Mouse (Mus musculus): Measurements from ENCODE around the gene Lama1. TPM values are rescaled to one million over a fixed set of nuclear protein-coding genes. Genes with fewer than 3 reads are reported as not detected.

Lama1 gene
- polyA plus RNA-seq, 1 experiment from 2014 or later, result 4.7 TPM

- Histone ChIP-seq H3K27ac (0 out of 2 replicates have a peak overlapping the region, but pooled peaks have one; percentile 2), H3K9me3 (replicated peaks) (no peaks in the 10 kb centered on the region), H3K4me2 (peak overlapping the region; percentile 84), H3K4me3 (peak overlapping the region; percentile 66), H3K9ac (peak overlapping the region; percentile 83), H3K27me3 (0 out of 2 replicates have a peak, but pooled peaks cover 3% of the 10 kb centered on the region), H3K4me1 (peaks cover 44% of the 10 kb centered on the region), H3K36me3 (ENCODE audit: poor library complexity, severe bottlenecking) (no peaks in the 10 kb centered on the region)
- under 1% methylated on average over 29 of the region's 32 CpGs for WGBS
- ATAC-seq, result peak; percentile 75
Measured at GRCm38 (mm10) chr17:67697461-67697891, 417 bp downstream of the Lama1 start.

- Histone ChIP-seq H3K9ac (peak overlapping the region; percentile 83), H3K4me1 (peaks cover 44% of the 10 kb centered on the region), H3K36me3 (ENCODE audit: poor library complexity, severe bottlenecking) (no peaks in the 10 kb centered on the region), H3K27me3 (0 out of 2 replicates have a peak, but pooled peaks cover 3% of the 10 kb centered on the region), H3K9me3 (replicated peaks) (no peaks in the 10 kb centered on the region), H3K4me3 (peak overlapping the region; percentile 66), H3K27ac (peak overlapping the region; percentile 60), H3K4me2 (peak overlapping the region; percentile 84)
- WGBS, result under 1% methylated on average over 13 of the region's 13 CpGs
- peak; percentile 66 for ATAC-seq
Measured at GRCm38 (mm10) chr17:67698301-67698700, 1.2 kb downstream of the Lama1 start.

GRCm38 (mm10) chr17:67701761-67702160, 4.7 kb downstream of the Lama1 start:
- Histone ChIP-seq H3K4me3 (no peak overlapping the region), H3K4me2 (0 out of 2 replicates have a peak overlapping the region, but pooled peaks have one; percentile 10), H3K27me3 (no peaks in the 10 kb centered on the region), H3K27ac (no peak overlapping the region), H3K36me3 (ENCODE audit: poor library complexity, severe bottlenecking) (no peaks in the 10 kb centered on the region), H3K9me3 (replicated peaks) (no peaks in the 10 kb centered on the region), H3K9ac (no peak overlapping the region), H3K4me1 (peaks cover 42% of the 10 kb centered on the region)
- WGBS, result 8% methylated on average over 9 of the region's 9 CpGs
- no peak for ATAC-seq

GRCm38 (mm10) chr17:67702941-67703340, 5.9 kb downstream of the Lama1 start:
- Histone ChIP-seq H3K27ac (no peak overlapping the region), H3K4me3 (no peak overlapping the region), H3K4me2 (no peak overlapping the region), H3K9ac (no peak overlapping the region), H3K27me3 (no peaks in the 10 kb centered on the region), H3K4me1 (peaks cover 38% of the 10 kb centered on the region), H3K36me3 (ENCODE audit: poor library complexity, severe bottlenecking) (no peaks in the 10 kb centered on the region), H3K9me3 (replicated peaks) (no peaks in the 10 kb centered on the region)
- 46% methylated on average over 3 of the region's 3 CpGs for WGBS
- ATAC-seq, result no peak

- H3K4me1 ChIP-seq, result peaks cover 34% of the 10 kb centered on the region
- 90% methylated on average over 10 of the region's 10 CpGs for WGBS
- H3K27me3 ChIP-seq, result no peaks in the 10 kb centered on the region
- H3K36me3 ChIP-seq (ENCODE audit: poor library complexity, severe bottlenecking), result no peaks in the 10 kb centered on the region
- no peak overlapping the region for H3K4me2 ChIP-seq
- no peaks in the 10 kb centered on the region for H3K9me3 ChIP-seq (replicated peaks)
- no peak overlapping the region for H3K4me3 ChIP-seq
- ATAC-seq, result no peak
- H3K9ac ChIP-seq, result no peak overlapping the region
- H3K27ac ChIP-seq, result no peak overlapping the region
Measured at GRCm38 (mm10) chr17:67705035-67705769, 8.1 kb downstream of the Lama1 start.

GRCm38 (mm10) chr17:67706372-67706771, 9.3 kb downstream of the Lama1 start:
- no peak for ATAC-seq
- H3K4me1 ChIP-seq, result peaks cover 29% of the 10 kb centered on the region
- H3K9me3 ChIP-seq (replicated peaks), result no peaks in the 10 kb centered on the region
- no peak overlapping the region for H3K9ac ChIP-seq
- H3K27ac ChIP-seq, result no peak overlapping the region
- no peak overlapping the region for H3K4me2 ChIP-seq
- H3K27me3 ChIP-seq, result no peaks in the 10 kb centered on the region
- WGBS, result 89% methylated on average over 5 of the region's 5 CpGs
- H3K4me3 ChIP-seq, result no peak overlapping the region
- H3K36me3 ChIP-seq (ENCODE audit: poor library complexity, severe bottlenecking), result no peaks in the 10 kb centered on the region

- no peak overlapping the region; the same call in 1 of the 2 replicates for H3K27ac ChIP-seq
- no peak overlapping the region for H3K4me2 ChIP-seq
- 81% methylated on average over 13 of the region's 13 CpGs for WGBS
- no peaks in the 10 kb centered on the region for H3K36me3 ChIP-seq (ENCODE audit: poor library complexity, severe bottlenecking)
- H3K9ac ChIP-seq, result no peak overlapping the region; the same call in 1 of the 2 replicates
- peaks cover 21% of the 10 kb centered on the region for H3K4me1 ChIP-seq
- H3K27me3 ChIP-seq, result no peaks in the 10 kb centered on the region
- no peaks in the 10 kb centered on the region for H3K9me3 ChIP-seq (replicated peaks)
- H3K4me3 ChIP-seq, result no peak overlapping the region
- ATAC-seq, result no peak
Measured at GRCm38 (mm10) chr17:67707793-67708364, 10.8 kb downstream of the Lama1 start.

GRCm38 (mm10) chr17:67710377-67710781, 13.3 kb downstream of the Lama1 start:
- WGBS, result 33% methylated on average over 6 of the region's 6 CpGs
- H3K27me3 ChIP-seq, result no peaks in the 10 kb centered on the region
- no peak overlapping the region for H3K4me2 ChIP-seq
- no peak overlapping the region for H3K9ac ChIP-seq
- H3K4me1 ChIP-seq, result peaks cover 21% of the 10 kb centered on the region
- no peaks in the 10 kb centered on the region for H3K9me3 ChIP-seq (replicated peaks)
- peak; percentile 55; the same call in 1 of the 2 replicates for ATAC-seq
- H3K4me3 ChIP-seq, result no peak overlapping the region
- H3K27ac ChIP-seq, result no peak overlapping the region
- H3K36me3 ChIP-seq (ENCODE audit: poor library complexity, severe bottlenecking), result no peaks in the 10 kb centered on the region

GRCm38 (mm10) chr17:67711361-67711760, 14.3 kb downstream of the Lama1 start:
- WGBS, result 68% methylated on average over 4 of the region's 4 CpGs
- Histone ChIP-seq H3K4me1 (peaks cover 21% of the 10 kb centered on the region), H3K27me3 (no peaks in the 10 kb centered on the region), H3K9me3 (replicated peaks) (no peaks in the 10 kb centered on the region), H3K9ac (no peak overlapping the region), H3K4me3 (no peak overlapping the region), H3K27ac (no peak overlapping the region), H3K36me3 (ENCODE audit: poor library complexity, severe bottlenecking) (no peaks in the 10 kb centered on the region), H3K4me2 (no peak overlapping the region)
- no peak for ATAC-seq

GRCm38 (mm10) chr17:67712929-67713328, 15.9 kb downstream of the Lama1 start:
- Histone ChIP-seq H3K4me1 (peaks cover 19% of the 10 kb centered on the region), H3K4me3 (no peak overlapping the region), H3K27ac (no peak overlapping the region), H3K9ac (no peak overlapping the region), H3K36me3 (ENCODE audit: poor library complexity, severe bottlenecking) (peaks cover 10% of the 10 kb centered on the region; the same call in 1 of the 2 replicates), H3K4me2 (no peak overlapping the region), H3K27me3 (no peaks in the 10 kb centered on the region), H3K9me3 (replicated peaks) (no peaks in the 10 kb centered on the region)
- 72% methylated on average over 7 of the region's 7 CpGs for WGBS
- ATAC-seq, result no peak

- no peak overlapping the region for H3K4me2 ChIP-seq
- H3K27me3 ChIP-seq, result no peaks in the 10 kb centered on the region
- no peak for ATAC-seq
- H3K36me3 ChIP-seq (ENCODE audit: poor library complexity, severe bottlenecking), result peaks cover 10% of the 10 kb centered on the region; the same call in 1 of the 2 replicates
- no peaks in the 10 kb centered on the region for H3K9me3 ChIP-seq (replicated peaks)
- H3K4me3 ChIP-seq, result no peak overlapping the region
- H3K4me1 ChIP-seq, result peaks cover 2% of the 10 kb centered on the region
- 88% methylated on average over 19 of the region's 19 CpGs for WGBS
- H3K9ac ChIP-seq, result no peak overlapping the region
- H3K27ac ChIP-seq, result no peak overlapping the region
Measured at GRCm38 (mm10) chr17:67715466-67715865, 18.4 kb downstream of the Lama1 start.

GRCm38 (mm10) chr17:67722055-67722454, 25.0 kb downstream of the Lama1 start:
- Histone ChIP-seq H3K27ac (no peak overlapping the region), H3K4me1 (peaks cover 27% of the 10 kb centered on the region), H3K9me3 (replicated peaks) (no peaks in the 10 kb centered on the region), H3K36me3 (ENCODE audit: poor library complexity, severe bottlenecking) (peaks cover 5% of the 10 kb centered on the region; the same call in 1 of the 2 replicates), H3K4me2 (no peak overlapping the region), H3K27me3 (no peaks in the 10 kb centered on the region), H3K9ac (no peak overlapping the region), H3K4me3 (no peak overlapping the region)
- WGBS, result 12% methylated on average over 7 of the region's 7 CpGs
- ATAC-seq, result no peak
